Mouse (Mus musculus) right cerebral cortex, postnatal 25 days (tissue): ENCODE measurements around the gene Hist1h2be.
A peak's percentile ranks its signal among the peaks of the same experiment; 100 is the strongest.
"Not testable (repeated sequence)": the region's sequence is repeated elsewhere in the genome, so short reads cannot be mapped to it uniquely, and the experiment has no call there.

Experiments used
- DNase-seq: peaks from one replicate; pipeline ENCODE4 v3.0.0; 2022

Hist1h2be gene

DNA sequence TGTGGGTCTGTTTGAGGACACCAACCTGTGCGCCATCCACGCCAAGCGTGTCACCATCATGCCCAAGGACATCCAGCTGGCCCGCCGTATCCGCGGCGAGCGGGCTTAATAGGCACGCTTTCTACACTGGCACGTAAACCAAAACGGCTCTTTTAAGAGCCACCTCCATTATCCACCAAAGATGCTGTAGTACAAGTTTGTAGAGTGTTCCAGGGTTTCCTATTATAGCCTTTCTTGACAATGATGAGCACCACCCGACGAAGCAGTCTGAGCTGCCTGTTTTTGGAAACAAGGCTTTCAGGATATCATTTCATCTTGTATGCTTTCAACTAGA lies 76.2 kb downstream of the Hist1h2be start:
- DNase-seq = peak; percentile 19

DNA sequence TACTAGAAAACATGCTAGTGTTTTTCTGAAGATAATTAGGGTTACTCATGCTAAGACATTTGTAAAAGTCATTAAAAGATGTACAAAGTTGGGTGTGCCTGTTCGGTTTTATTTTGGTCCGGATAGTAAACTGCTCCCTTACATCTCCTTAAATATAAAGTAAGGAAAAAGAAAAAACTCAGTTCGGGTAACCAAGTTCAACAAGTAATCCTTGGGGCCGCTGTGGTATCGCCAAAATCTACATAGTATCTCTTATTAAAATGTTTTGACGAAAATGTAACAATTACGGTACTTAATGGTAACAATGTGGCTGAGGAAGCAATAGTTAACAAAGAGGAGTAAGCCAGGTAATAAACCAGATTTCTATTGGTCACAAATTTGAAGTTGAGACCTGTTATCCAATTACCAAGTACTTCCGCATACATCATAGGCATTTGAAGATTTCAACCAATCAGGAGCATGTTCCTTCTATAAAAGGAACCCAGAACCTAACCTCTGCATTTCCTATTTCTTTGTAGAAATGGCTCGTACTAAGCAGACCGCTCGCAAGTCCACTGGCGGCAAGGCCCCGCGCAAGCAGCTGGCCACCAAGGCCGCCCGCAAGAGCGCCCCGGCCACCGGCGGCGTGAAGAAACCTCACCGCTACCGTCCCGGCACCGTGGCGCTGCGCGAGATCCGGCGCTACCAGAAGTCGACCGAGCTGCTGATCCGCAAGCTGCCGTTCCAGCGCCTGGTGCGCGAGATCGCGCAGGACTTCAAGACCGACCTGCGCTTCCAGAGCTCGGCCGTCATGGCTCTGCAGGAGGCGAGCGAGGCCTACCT lies 76.7 kb downstream of the Hist1h2be start, which contains the start of gene Hist1h3f:
Gene Hist1h3f (plus strand): TSS at position 88 of the 822 bp plus-strand sequence.
- DNase-seq = peak; percentile 67

DNA sequence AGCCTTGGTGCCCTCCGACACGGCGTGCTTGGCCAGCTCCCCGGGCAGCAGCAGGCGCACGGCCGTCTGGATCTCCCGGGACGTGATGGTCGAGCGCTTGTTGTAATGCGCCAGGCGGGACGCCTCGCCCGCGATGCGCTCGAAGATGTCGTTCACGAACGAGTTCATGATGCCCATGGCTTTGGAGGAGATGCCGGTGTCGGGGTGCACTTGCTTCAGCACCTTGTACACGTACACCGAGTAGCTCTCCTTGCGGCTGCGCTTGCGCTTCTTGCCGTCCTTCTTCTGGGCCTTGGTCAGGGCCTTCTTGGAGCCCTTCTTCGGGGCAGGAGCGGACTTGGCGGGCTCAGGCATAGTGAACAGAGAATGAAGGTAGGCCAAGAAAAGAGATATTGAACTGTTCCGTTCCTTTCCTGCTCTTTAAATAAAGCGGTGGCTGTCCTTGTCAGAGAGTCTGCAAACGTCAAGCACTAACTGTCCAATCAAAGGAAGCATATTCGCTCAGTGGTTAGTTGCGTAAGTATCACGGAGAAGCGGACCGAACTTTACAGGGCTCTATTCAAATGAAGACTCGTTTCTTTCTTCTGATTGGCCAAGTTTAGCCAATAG lies 77.8 kb downstream of the Hist1h2be start, which contains the start of gene Hist1h2bh:
Gene Hist1h2bh (minus strand): TSS at position 394 of the 609 bp plus-strand sequence.
- DNase-seq = peak; percentile 69

DNA sequence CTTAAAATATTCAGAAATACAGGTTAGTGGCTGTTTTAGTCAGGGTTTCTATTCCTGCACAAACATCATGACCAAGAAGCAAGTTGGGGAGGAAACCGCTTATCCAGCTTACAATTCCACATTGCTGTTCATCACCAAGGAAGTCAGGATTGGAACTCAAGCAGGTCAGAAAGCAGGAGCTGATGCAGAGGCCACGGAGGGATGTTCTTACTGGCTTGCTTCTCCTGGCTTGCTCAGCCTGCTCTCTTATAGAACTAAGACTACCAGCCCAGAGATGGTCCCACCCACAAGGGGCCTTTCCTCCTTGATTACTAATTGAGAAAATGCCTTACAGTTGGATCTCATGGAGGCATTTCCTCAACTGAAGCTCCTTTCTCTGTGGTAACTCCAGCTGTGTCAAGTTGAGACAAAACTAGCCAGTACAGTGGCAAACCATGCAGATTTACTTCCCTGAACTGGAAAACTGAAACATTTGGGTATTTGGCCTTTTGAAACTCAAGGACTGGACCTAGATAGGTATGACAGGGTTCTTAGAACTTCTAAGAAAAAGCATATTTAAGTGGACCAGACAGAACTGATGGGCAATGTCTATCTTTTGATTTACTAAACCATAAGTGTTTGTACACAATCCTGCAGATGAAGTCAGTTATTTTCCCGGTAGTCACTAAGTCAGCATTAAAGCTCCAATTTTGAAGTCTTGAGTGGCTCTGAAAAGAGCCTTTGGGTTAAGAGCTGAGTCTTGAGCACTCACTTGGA lies 78.5 kb downstream of the Hist1h2be start:
- DNase-seq = not testable (repeated sequence)

DNA sequence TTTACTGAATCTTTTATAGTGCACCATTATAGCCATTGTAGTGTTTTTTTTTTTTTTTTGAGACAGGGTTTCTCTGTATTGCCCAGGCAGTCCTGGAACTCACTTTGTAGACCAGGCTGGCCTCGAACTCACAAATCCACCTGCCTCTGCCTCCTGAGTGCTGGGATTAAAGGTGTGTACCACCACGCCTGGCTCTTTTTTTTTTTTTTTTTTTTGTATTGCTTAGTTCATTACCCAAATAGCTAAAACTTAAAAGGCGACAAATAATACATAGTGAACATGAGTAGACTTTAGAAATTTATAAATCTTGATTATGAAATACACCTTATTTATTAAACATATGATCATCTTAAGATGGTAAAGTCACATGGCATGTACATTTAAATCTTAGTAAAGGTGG lies 79.4 kb downstream of the Hist1h2be start:
- DNase-seq = no peak

DNA sequence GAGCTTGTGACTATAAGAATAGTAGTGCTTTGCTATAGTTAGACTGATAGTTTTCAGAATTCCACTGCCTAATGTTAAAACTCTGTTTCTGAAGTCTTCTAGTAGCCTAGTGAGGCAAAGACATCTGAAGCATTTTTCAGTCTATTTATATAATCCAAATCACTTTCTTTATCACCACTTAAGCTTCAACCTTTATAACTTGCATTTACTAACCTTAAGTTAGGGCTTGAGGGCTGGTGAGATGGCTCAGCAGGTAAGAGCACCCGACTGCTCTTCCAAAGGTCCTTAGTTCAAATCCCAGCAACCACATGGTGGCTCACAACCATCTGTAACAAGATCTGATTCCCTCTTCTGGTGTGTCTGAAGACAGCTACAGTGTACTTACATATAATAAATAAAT lies 81.1 kb downstream of the Hist1h2be start:
- not testable (repeated sequence) for DNase-seq

DNA sequence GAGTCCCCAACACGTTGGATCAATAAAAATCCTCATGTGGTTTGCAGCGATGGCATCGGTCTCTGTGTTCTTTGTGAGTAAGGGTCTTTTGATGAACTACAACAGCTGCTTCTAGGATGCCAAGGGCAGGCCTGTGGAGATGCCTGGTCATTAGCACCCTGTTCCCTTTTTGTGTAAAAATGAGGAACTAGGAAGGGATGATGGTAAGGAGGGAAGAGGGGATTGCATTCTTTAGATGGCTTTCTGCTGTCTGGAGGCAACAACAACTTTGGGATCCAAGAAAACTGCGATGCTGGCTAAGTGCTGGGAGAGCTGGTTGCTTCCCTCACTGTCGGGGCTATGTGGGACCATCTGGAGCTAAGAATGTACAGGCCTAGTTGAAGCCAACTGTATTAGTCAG lies 82.7 kb downstream of the Hist1h2be start:
- no peak for DNase-seq

DNA sequence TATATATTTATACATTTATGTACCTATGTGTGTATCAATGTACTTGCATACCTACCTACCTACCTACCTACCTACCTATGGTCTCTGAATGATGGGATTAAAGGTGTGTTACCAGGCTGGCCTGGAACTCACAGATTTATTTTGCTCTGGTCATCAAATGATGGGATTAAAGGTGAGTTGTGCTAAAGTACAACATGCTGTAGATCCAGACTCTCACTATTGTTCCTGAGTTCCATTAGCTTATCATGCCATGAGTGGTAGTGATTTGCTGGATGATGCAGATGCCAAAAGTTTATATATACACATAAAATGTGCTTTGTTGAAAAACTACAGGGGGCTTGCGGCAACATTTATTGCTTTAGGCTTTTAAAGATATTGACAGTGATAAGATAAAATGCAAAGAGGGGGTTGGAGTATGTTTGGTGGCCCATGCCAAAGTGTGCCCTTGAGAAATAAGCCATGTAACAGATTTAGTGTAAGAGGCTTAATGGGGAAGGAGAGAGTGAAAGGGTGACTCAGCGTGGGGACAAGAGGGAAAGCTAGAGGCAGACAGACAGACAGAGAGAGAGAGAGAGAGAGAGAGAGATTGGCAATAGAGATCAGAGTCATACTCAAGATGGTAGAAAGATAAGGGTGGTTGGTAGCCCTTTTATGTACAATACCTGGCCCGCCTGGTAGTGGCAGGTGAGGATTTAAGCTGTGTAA lies 83.8 kb downstream of the Hist1h2be start:
- no peak for DNase-seq

DNA sequence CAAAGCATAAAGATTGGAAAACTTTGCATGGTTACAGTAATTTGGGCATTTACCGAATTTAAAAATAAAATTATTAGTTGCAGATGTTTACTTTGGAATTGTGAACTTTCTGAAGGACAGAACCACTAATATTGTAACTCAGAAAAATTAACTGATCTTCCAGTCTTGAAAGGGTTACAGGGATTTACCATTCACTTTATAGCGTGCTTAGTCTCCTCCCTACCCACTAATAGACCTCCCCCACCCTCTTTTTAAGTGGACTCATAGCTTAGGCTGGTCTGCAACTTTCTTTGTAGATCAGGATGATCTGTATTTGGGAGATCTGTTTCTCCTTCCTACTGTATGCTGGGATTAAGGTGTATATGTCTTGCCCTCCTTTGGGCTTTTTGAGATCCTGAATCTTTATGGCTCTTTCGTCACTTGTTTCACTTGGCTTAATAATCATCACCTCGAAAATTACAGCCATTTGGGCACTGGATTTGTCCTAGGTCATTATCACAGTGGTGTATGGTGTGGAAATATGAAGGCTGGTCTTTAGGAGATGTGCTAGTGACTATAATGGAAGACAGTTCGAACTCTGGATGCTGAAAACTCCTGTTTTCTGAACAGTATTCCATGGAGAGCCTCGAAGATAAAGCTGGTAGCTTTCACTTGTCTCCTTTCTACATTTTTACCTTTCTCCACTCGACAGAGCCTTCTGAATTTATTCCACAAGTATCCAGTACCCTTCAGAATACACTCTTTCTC lies 84.7 kb downstream of the Hist1h2be start:
- no peak for DNase-seq

DNA sequence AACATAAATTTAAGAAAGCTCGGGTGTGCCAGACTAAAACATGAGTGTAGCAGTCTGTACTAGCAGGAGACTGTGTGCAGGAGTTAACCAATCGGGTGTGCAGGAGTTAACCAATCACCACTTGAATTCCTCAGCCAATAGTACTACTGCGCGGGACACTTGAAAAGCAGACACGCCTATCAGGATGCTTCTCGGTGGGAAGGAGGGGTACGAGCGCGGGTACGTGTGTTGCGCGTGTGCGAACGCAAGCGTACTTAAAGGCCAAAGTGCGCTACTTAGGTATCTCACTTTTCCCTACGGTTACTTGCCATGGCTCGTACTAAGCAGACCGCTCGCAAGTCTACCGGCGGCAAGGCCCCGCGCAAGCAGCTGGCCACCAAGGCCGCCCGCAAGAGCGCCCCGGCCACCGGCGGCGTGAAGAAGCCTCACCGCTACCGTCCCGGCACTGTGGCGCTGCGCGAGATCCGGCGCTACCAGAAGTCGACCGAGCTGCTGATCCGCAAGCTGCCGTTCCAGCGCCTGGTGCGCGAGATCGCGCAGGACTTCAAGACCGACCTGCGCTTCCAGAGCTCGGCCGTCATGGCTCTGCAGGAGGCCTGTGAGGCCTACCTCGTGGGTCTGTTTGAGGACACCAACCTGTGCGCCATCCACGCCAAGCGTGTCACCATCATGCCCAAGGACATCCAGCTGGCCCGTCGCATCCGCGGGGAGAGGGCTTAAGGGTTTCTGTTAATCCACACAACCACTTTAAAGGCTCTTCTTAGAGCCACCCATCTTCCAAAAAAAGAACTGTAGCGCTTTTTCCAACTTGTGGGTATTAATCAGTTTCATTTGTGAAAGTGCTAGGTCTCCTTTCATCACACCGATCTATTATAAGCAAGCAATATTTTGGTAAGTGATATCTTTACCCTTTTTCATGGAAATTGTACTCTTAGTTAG lies 85.5 kb downstream of the Hist1h2be start, which contains the start of gene Hist1h3g:
Gene Hist1h3g (plus strand): TSS at position 286 of the 939 bp plus-strand sequence.
- peak; percentile 87 for DNase-seq

DNA sequence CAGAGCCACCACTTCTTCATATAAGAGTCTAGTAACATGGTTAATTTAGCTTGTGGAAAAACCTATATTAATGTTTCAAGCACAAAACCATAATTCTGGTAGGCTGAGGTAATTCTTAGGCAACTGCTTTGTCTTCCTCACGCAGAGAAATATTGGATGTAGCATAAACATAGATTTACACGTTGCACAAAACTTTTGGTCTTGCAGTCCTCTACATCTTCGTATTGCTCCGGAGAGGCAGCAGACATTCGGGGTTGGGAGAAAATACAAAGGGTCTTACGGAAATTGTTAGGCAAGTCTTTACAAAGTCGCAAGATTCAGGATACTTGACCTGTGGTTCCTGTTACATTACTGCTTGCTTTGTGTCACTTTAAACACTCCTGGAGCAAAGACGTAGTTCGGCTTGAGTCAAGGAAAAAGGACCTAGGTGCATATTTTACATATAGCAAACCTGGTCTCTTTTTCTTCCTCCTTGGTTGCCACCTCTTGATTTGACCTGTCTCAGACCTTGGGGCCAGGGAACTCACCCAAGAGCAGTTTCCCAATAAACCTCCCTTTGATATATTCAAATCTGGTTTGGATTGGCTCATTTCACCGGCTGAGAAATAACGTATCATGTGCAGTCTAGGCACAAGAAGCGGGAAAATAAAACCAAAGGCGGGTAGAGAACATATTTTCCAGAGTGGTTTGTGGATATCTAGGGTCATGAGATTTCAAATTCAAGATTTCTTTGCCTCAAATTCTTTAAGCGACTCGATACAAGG lies 86.4 kb downstream of the Hist1h2be start:
- peak; percentile 11 for DNase-seq
